Mouse (Mus musculus): ENCODE measurements around the gene Lingo3. TPM values are rescaled to one million over a fixed set of nuclear protein-coding genes. Genes with fewer than 3 reads are reported as not detected.

Lingo3 gene
- polyA plus RNA-seq, 2 experiments, result 0.56 to 0.88 TPM

GRCm38 (mm10) chr10:80856267-80856666, 12.4 kb upstream of the Lingo3 start:
- H3K36me3 ChIP-seq (ENCODE audit: control insufficient read depth, insufficient read depth, low read length), result peaks cover 21% of the 10 kb centered on the region
- peak overlapping the region; percentile 99 for H3K4me2 ChIP-seq (replicated peaks; ENCODE audit: low read depth, low read length, severe bottlenecking)
- peak overlapping the region; percentile 4; the same call in 1 of the 2 replicates for H3K27ac ChIP-seq (replicated peaks; ENCODE audit: low read depth, low read length)
- peak overlapping the region; percentile 77 for H3K9ac ChIP-seq (ENCODE audit: low read depth, low read length, severe bottlenecking)
- ATAC-seq (ENCODE audit: low FRiP score, low read depth) (no peak), DNase-seq (ENCODE audit: low spot score) (peak; percentile 38)
- H3K27me3 ChIP-seq (ENCODE audit: control insufficient read depth, insufficient read depth, low read length), result no peaks in the 10 kb centered on the region
- 41% methylated on average over 3 of the region's 3 CpGs for WGBS
- H3K4me1 ChIP-seq (ENCODE audit: control insufficient read depth, insufficient read depth, low read length), result peaks cover 20% of the 10 kb centered on the region
- peak overlapping the region; percentile 92 for H3K4me3 ChIP-seq (replicated peaks; ENCODE audit: low read length)
- TF ChIP-seq POLR2A (IDR thresholded peaks at IDR 0.05; ENCODE audit: borderline replicate concordance, extremely low read depth, insufficient read depth, insufficient read length), result no peak
- no peaks in the 10 kb centered on the region for H3K9me3 ChIP-seq (ENCODE audit: control insufficient read depth, low read length)

- no peak for DNase-seq (ENCODE audit: low spot score)
- Histone ChIP-seq H3K27me3 (ENCODE audit: control insufficient read depth, insufficient read depth, low read length) (no peaks in the 10 kb centered on the region), H3K27ac (replicated peaks; ENCODE audit: low read depth, low read length) (peak overlapping the region; percentile 4; the same call in 1 of the 2 replicates), H3K4me1 (ENCODE audit: control insufficient read depth, insufficient read depth, low read length) (peaks cover 20% of the 10 kb centered on the region), H3K9ac (ENCODE audit: low read depth, low read length, severe bottlenecking) (peak overlapping the region; percentile 77), H3K4me3 (replicated peaks; ENCODE audit: low read length) (peak overlapping the region; percentile 92), H3K9me3 (ENCODE audit: control insufficient read depth, low read length) (no peaks in the 10 kb centered on the region), H3K4me2 (replicated peaks; ENCODE audit: low read depth, low read length, severe bottlenecking) (peak overlapping the region; percentile 99), H3K36me3 (ENCODE audit: control insufficient read depth, insufficient read depth, low read length) (peaks cover 24% of the 10 kb centered on the region)
- 16% methylated on average over 11 of the region's 11 CpGs for WGBS
- ATAC-seq (ENCODE audit: low FRiP score, low read depth), result no peak
- TF ChIP-seq POLR2A (IDR thresholded peaks at IDR 0.05; ENCODE audit: borderline replicate concordance, extremely low read depth, insufficient read depth, insufficient read length), result no peak
Measured at GRCm38 (mm10) chr10:80855749-80856073, 11.9 kb upstream of the Lingo3 start.

GRCm38 (mm10) chr10:80854913-80855748, 11.3 kb upstream of the Lingo3 start, which contains the start of the genes Lsm7 and Sppl2b:
Gene Lsm7, minus strand, starts transcription at chr10:80855209.
Gene Sppl2b, plus strand, starts transcription at chr10:80855275.
- peak; percentile 82 for ATAC-seq (ENCODE audit: low FRiP score, low read depth)
- Histone ChIP-seq H3K4me3 (replicated peaks; ENCODE audit: low read length) (peak within 1 kb of the TSS; percentile 92), H3K27me3 (ENCODE audit: control insufficient read depth, insufficient read depth, low read length) (no peaks in the 10 kb centered on the region), H3K9ac (ENCODE audit: low read depth, low read length, severe bottlenecking) (peak within 1 kb of the TSS; percentile 77), H3K4me1 (ENCODE audit: control insufficient read depth, insufficient read depth, low read length) (peaks cover 20% of the 10 kb centered on the region), H3K36me3 (ENCODE audit: control insufficient read depth, insufficient read depth, low read length) (peaks cover 24% of the 10 kb centered on the region), H3K27ac (replicated peaks; ENCODE audit: low read depth, low read length) (peak within 1 kb of the TSS; percentile 58), H3K9me3 (ENCODE audit: control insufficient read depth, low read length) (no peaks in the 10 kb centered on the region), H3K4me2 (replicated peaks; ENCODE audit: low read depth, low read length, severe bottlenecking) (peak within 1 kb of the TSS; percentile 99)
- peak; percentile 94 for DNase-seq (ENCODE audit: low spot score)
- under 1% methylated on average over 69 of the region's 81 CpGs for WGBS
- 0 out of 2 replicates have a peak, but pooled peaks have one; percentile 20 for TF ChIP-seq POLR2A (IDR thresholded peaks at IDR 0.05; ENCODE audit: borderline replicate concordance, extremely low read depth, insufficient read depth, insufficient read length)

GRCm38 (mm10) chr10:80848571-80848970, 4.7 kb upstream of the Lingo3 start:
- H3K27ac ChIP-seq (replicated peaks; ENCODE audit: low read depth, low read length), result no peak overlapping the region
- H3K36me3 ChIP-seq (ENCODE audit: control insufficient read depth, insufficient read depth, low read length), result peaks cover 24% of the 10 kb centered on the region
- DNase-seq (ENCODE audit: low spot score) (no peak), ATAC-seq (ENCODE audit: low FRiP score, low read depth) (no peak)
- TF ChIP-seq POLR2A (IDR thresholded peaks at IDR 0.05; ENCODE audit: borderline replicate concordance, extremely low read depth, insufficient read depth, insufficient read length), result no peak
- WGBS, result 14% methylated on average over 10 of the region's 10 CpGs
- no peak overlapping the region for H3K4me3 ChIP-seq (replicated peaks; ENCODE audit: low read length)
- H3K4me1 ChIP-seq (ENCODE audit: control insufficient read depth, insufficient read depth, low read length), result no peaks in the 10 kb centered on the region
- H3K9me3 ChIP-seq (ENCODE audit: control insufficient read depth, low read length), result no peaks in the 10 kb centered on the region
- H3K27me3 ChIP-seq (ENCODE audit: control insufficient read depth, insufficient read depth, low read length), result peaks cover 20% of the 10 kb centered on the region
- H3K4me2 ChIP-seq (replicated peaks; ENCODE audit: low read depth, low read length, severe bottlenecking), result no peak overlapping the region
- no peak overlapping the region for H3K9ac ChIP-seq (ENCODE audit: low read depth, low read length, severe bottlenecking)

- 78% methylated on average over 12 of the region's 12 CpGs for WGBS
- ATAC-seq (ENCODE audit: low FRiP score, low read depth) (no peak), DNase-seq (ENCODE audit: low spot score) (no peak)
- no peak overlapping the region for H3K4me2 ChIP-seq (replicated peaks; ENCODE audit: low read depth, low read length, severe bottlenecking)
- no peaks in the 10 kb centered on the region for H3K4me1 ChIP-seq (ENCODE audit: control insufficient read depth, insufficient read depth, low read length)
- H3K9me3 ChIP-seq (ENCODE audit: control insufficient read depth, low read length), result no peaks in the 10 kb centered on the region
- no peaks in the 10 kb centered on the region; the same call in 1 of the 2 replicates for H3K36me3 ChIP-seq (ENCODE audit: control insufficient read depth, insufficient read depth, low read length)
- H3K9ac ChIP-seq (ENCODE audit: low read depth, low read length, severe bottlenecking), result no peak overlapping the region
- no peak for TF ChIP-seq POLR2A (IDR thresholded peaks at IDR 0.05; ENCODE audit: borderline replicate concordance, extremely low read depth, insufficient read depth, insufficient read length)
- H3K27ac ChIP-seq (replicated peaks; ENCODE audit: low read depth, low read length), result no peak overlapping the region
- peaks cover 37% of the 10 kb centered on the region for H3K27me3 ChIP-seq (ENCODE audit: control insufficient read depth, insufficient read depth, low read length)
- no peak overlapping the region for H3K4me3 ChIP-seq (replicated peaks; ENCODE audit: low read length)
Measured at GRCm38 (mm10) chr10:80845732-80846131, 1.9 kb upstream of the Lingo3 start.

Measured in limb, embryonic 14.5 days (tissue).